Mouse (Mus musculus): ENCODE data around the gene Pih1d1.

- no peak for TF ChIP-seq CTCF (IDR thresholded peaks at IDR 0.05)
- no peak for TF ChIP-seq POLR2A (IDR thresholded peaks at IDR 0.05; ENCODE audit: insufficient read depth, low read depth, low read length)
- TF ChIP-seq EP300 (IDR thresholded peaks at IDR 0.05; ENCODE audit: insufficient read depth, low read depth, low read length), result no peak
Measured at GRCm38 (mm10) chr7:45138403-45138802, 15.7 kb upstream of the Pih1d1 start.

All from heart, adult 2 months (tissue).